Mouse (Mus musculus): ENCODE measurements around the gene Nrxn3. TPM values are rescaled to one million over a fixed set of nuclear protein-coding genes. Genes with fewer than 3 reads are reported as not detected.

The Nrxn3 gene
- polyA plus RNA-seq, 1 experiment = 0.09 TPM

DNA sequence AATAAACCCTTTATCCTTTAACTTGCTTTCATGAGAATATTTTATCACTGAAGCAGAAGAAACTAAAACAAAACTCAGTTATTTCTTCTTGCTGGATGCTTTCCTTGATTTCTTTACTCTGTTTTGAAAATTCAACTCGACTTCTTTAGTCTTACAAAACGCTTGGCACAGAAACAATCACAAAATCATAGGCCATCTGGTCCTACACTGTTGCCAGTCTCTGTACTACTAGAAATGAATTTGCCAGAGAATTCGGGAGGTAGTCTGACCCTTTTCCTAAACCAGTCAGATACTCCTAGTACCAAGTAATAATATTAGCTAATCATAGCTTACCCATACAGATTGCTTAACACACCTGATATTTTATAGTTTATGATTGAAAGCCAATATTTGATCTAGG, 1066.1 kb downstream of the Nrxn3 start:
- Histone ChIP-seq H3K4me1 (no peaks in the 10 kb centered on the region), H3K4me3 (replicated peaks) (no peak overlapping the region), H3K9me3 (peaks cover 4% of the 10 kb centered on the region; the same call in 1 of the 2 replicates), H3K27me3 (replicated peaks) (no peaks in the 10 kb centered on the region), H3K36me3 (replicated peaks; ENCODE audit: low read length) (no peaks in the 10 kb centered on the region)
- TF ChIP-seq FLI1 (IDR thresholded peaks at IDR 0.05; ENCODE audit: low read length) = no peak

DNA sequence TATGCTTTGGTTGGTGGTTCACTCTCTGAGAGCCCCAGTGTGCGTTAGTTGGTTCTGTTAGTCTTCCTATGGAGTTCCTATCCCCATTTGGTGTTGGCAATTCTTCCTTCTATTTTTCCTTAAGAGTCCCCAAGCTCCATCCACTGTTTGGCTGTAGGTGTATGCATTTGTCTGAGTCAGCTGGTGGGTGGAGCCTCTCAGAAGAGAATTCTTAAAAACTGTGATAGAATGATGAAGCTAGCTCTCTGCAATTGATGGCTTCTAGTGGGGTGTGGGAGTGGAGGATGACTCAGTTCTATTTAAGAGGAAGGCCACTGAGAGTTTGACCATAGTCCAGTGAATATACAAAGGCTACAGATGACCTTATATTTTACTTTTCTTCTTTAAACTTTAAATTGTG, 1067.3 kb downstream of the Nrxn3 start:
- TF ChIP-seq FLI1 (IDR thresholded peaks at IDR 0.05; ENCODE audit: low read length) = no peak
- TF ChIP-seq GATA1 (IDR thresholded peaks at IDR 0.05; ENCODE audit: borderline replicate concordance, low read length) = no peak
- Histone ChIP-seq H3K36me3 (replicated peaks; ENCODE audit: low read length) (no peaks in the 10 kb centered on the region), H3K4me3 (replicated peaks) (no peak overlapping the region), H3K9me3 (peaks cover 8% of the 10 kb centered on the region; the same call in 1 of the 2 replicates), H3K4me1 (no peaks in the 10 kb centered on the region), H3K27me3 (replicated peaks) (no peaks in the 10 kb centered on the region)

DNA sequence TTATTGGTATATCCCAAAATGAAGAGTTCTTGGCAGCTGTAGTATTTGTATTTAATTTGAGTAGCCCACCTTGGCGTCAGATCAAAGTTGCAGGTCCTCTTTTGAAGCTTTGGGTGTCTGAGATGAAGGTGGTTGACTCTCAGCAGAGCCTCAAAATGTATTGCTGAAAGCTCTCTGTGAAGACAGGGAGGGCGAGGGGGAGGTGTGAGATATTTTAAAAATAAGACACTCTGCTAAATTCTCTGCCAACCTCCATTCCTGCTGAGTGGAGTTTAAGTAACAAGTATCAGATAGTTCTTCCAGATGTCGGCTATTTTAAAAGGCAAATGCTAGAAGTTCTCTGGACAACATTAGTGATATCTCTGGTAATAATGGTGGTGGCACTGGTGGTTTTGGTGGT, 1069.2 kb downstream of the Nrxn3 start:
- Histone ChIP-seq H3K9me3 (peaks cover 5% of the 10 kb centered on the region; the same call in 1 of the 2 replicates), H3K4me1 (no peaks in the 10 kb centered on the region), H3K27me3 (replicated peaks) (no peaks in the 10 kb centered on the region), H3K36me3 (replicated peaks; ENCODE audit: low read length) (no peaks in the 10 kb centered on the region), H3K4me3 (replicated peaks) (no peak overlapping the region)
- TF ChIP-seq FLI1 (IDR thresholded peaks at IDR 0.05; ENCODE audit: low read length) (no peak), GATA1 (IDR thresholded peaks at IDR 0.05; ENCODE audit: borderline replicate concordance, low read length) (no peak)

DNA sequence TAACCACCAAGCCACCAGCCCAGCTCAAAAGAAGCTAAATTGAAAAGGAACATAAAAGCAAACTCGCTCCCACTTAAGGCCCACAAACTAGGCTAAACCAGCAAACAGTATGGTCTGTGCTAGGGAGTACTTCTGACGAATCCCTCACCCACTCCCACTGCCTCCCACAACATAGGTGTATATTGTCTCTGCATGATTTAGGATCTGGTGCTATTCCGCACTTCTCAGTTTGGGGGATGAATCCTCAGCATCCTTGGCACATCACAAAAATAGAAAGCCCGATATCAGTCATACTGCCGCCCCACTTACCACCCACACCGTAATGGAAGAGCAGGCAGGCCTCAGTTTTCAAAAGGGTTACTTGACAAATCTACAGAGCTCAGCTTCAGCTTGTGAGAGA, 1072.1 kb downstream of the Nrxn3 start:
- Histone ChIP-seq H3K36me3 (replicated peaks; ENCODE audit: low read length) (no peaks in the 10 kb centered on the region), H3K4me1 (no peaks in the 10 kb centered on the region), H3K4me3 (replicated peaks) (no peak overlapping the region), H3K9me3 (peaks cover 5% of the 10 kb centered on the region; the same call in 1 of the 2 replicates), H3K27me3 (replicated peaks) (no peaks in the 10 kb centered on the region)
- TF ChIP-seq GATA1 (IDR thresholded peaks at IDR 0.05; ENCODE audit: borderline replicate concordance, low read length) (no peak), FLI1 (IDR thresholded peaks at IDR 0.05; ENCODE audit: low read length) (no peak)

DNA sequence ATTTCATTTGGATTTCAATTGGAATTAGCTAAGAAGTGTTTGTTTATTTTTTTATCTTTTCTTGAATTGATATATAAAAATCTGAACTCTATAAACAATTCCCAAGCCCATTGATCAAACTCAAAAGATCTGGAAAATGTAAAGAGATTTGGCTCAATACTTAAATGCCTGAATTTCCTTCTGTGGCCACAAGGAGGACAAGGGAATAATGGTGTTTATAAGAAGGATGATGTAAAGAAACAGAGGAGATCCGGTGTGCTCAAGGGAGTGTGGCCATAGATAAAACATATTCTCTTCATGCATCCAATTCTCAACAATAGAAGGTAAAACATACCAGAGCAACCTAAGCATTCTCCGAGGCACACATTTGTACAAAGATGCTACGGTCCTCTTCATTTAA, 1085.5 kb downstream of the Nrxn3 start:
- H3K27me3 ChIP-seq (replicated peaks) = peaks cover 19% of the 10 kb centered on the region
- peaks cover 6% of the 10 kb centered on the region; the same call in 1 of the 2 replicates for H3K9me3 ChIP-seq
- H3K4me1 ChIP-seq = peaks cover 12% of the 10 kb centered on the region
- H3K36me3 ChIP-seq (replicated peaks; ENCODE audit: low read length) = no peaks in the 10 kb centered on the region
- no peak overlapping the region for H3K4me3 ChIP-seq (replicated peaks)
- TF ChIP-seq FLI1 (IDR thresholded peaks at IDR 0.05; ENCODE audit: low read length) (no peak), GATA1 (IDR thresholded peaks at IDR 0.05; ENCODE audit: borderline replicate concordance, low read length) (no peak)

DNA sequence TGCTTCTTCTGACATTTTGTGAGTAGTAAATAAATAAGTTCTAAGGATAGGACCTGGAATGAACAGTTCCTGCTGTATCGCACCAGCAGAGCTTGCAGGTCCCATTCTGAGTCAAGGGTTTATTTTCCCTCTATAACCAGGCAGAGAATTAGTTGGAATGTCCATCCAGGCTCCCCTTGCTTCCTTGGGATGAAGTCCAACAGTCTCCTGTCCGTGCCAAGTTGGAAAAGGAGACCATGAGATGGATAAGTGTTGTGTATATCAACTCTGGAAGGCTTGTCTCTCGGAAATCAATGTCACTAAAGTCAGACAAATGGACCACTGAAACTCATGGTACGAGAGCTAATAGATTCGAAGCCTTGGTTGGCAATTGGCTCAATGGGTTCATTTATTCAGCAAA, 1087.5 kb downstream of the Nrxn3 start:
- H3K9me3 ChIP-seq = peaks cover 12% of the 10 kb centered on the region; the same call in 1 of the 2 replicates
- TF ChIP-seq FLI1 (IDR thresholded peaks at IDR 0.05; ENCODE audit: low read length) = no peak
- TF ChIP-seq GATA1 (IDR thresholded peaks at IDR 0.05; ENCODE audit: borderline replicate concordance, low read length) = no peak
- no peak overlapping the region for H3K4me3 ChIP-seq (replicated peaks)
- H3K36me3 ChIP-seq (replicated peaks; ENCODE audit: low read length) = no peaks in the 10 kb centered on the region
- H3K27me3 ChIP-seq (replicated peaks) = peaks cover 29% of the 10 kb centered on the region
- H3K4me1 ChIP-seq = peaks cover 12% of the 10 kb centered on the region

DNA sequence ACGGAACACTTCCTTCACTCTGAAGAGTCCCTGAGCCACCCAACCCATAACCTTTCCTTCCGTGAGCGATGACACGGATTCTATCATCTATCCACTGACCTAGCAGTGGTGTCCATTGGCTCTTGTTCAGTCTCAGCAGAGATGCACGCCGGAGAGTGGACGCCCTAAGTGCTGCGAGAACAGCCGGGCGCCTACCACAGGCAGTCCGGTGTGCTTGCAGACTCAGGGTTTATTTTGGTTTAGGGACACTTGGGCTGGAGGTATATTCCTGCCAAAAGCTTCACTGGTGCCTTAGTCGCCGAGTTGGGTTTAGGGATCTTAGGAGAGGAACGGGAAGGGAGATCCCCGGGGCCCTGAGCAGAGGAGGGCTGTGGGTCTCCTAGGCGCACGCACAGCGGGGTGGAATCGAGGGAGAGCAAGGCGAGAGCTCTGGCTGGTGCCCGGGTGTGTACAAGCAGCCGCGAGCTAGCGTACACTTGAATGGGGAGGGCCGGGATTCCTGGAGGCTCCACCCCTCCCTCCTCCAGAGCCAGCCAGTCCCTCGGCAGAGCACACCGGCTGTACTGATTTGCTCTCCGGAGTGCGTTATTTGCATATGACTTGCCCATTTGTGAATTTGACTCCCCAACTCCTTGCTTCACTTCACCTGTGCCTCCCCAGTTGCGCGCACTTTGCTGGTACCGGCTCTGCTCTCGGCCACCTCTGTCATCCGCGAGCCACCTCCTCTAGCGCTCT, 1089.3 kb downstream of the Nrxn3 start:
- Histone ChIP-seq H3K4me1 (peaks cover 12% of the 10 kb centered on the region), H3K4me3 (replicated peaks) (peak overlapping the region; percentile 88), H3K36me3 (replicated peaks; ENCODE audit: low read length) (no peaks in the 10 kb centered on the region), H3K27me3 (replicated peaks) (peaks cover 29% of the 10 kb centered on the region), H3K9me3 (peaks cover 12% of the 10 kb centered on the region; the same call in 1 of the 2 replicates)
- TF ChIP-seq GATA1 (IDR thresholded peaks at IDR 0.05; ENCODE audit: borderline replicate concordance, low read length) = no peak
- TF ChIP-seq FLI1 (IDR thresholded peaks at IDR 0.05; ENCODE audit: low read length) = no peak

DNA sequence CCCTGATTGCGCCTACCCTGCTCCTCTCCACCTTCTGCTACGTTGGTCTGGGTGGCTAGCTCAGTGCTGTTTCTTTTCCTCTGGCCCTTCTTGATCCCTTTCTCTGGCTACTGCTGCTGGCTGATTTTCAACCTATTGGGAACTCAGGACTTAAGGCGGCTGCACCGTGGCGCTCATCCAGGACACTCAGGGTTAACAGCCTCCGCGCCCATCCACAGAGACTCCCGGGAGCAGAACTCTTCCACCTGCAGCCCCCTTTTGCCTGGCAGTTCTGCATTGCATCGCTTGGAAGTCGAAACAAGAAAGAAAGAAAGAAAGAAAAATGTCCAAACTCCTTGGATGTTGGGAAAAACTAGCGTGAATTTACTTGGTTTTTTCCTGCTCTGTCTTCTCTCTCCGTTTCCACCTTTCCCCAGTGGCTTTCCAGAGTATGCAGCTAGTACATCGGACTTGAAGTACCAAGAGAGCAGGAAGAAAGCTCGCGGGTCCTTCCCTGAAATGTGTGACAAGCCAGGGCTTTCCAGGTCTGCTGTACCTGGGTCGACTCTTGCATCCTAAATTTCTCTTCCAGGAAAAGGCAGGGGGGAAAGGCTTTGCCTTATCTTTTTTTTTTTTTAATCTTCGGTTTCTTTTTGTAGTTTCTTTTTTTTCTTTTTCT, 1090.0 kb downstream of the Nrxn3 start:
- no peak for TF ChIP-seq FLI1 (IDR thresholded peaks at IDR 0.05; ENCODE audit: low read length)
- TF ChIP-seq GATA1 (IDR thresholded peaks at IDR 0.05; ENCODE audit: borderline replicate concordance, low read length) = no peak
- Histone ChIP-seq H3K4me3 (replicated peaks) (peak overlapping the region; percentile 88), H3K9me3 (peaks cover 12% of the 10 kb centered on the region; the same call in 1 of the 2 replicates)

DNA sequence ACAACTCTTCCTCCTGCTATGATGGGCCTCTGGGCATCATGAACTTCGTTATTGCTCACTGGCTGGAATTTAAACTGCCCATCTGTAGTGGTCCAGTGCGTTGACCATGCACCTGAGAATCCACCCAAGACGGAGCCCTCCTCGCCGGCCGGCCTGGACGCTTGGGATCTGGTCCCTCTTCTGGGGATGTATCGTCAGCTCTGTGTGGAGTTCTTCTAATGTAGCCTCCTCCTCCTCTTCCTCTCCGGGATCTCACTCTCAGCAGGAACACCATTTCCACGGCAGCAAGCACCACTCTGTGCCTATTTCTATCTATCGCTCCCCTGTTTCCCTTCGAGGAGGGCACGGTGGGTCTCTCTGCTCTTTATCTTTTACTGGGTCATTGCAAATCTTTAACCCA, 1090.6 kb downstream of the Nrxn3 start:
- no peak for TF ChIP-seq FLI1 (IDR thresholded peaks at IDR 0.05; ENCODE audit: low read length)
- TF ChIP-seq GATA1 (IDR thresholded peaks at IDR 0.05; ENCODE audit: borderline replicate concordance, low read length) = no peak
- H3K36me3 ChIP-seq (replicated peaks; ENCODE audit: low read length) = no peaks in the 10 kb centered on the region
- H3K9me3 ChIP-seq = peaks cover 12% of the 10 kb centered on the region; the same call in 1 of the 2 replicates
- H3K4me1 ChIP-seq = peaks cover 12% of the 10 kb centered on the region
- peak overlapping the region; percentile 33 for H3K4me3 ChIP-seq (replicated peaks)
- peaks cover 29% of the 10 kb centered on the region for H3K27me3 ChIP-seq (replicated peaks)

More for the DNA sequence above, 1090.0 kb downstream of the Nrxn3 start:
- no peaks in the 10 kb centered on the region for H3K36me3 ChIP-seq (replicated peaks; ENCODE audit: low read length)
- peaks cover 29% of the 10 kb centered on the region for H3K27me3 ChIP-seq (replicated peaks)
- H3K4me1 ChIP-seq = peaks cover 12% of the 10 kb centered on the region

DNA sequence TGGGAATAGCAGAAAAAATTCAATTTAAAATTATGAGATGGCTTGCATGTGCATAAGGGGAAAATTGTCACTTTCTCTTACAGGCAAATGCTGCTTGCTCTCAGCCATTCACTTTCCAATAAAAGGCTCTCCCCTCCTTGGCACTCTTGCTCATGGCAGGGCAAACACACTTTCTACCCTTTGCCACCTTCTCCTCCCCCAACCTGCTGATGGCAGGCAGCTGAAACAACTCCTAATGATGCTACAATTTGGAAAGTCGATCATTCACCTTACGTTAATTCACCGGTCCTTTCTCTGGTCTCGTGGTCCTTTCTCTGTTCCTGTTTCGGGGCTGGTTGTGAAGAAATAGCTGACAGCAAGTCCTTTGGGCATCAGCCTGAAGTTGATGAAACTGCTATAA, 1091.0 kb downstream of the Nrxn3 start:
- Histone ChIP-seq H3K4me1 (peaks cover 12% of the 10 kb centered on the region), H3K9me3 (peaks cover 12% of the 10 kb centered on the region; the same call in 1 of the 2 replicates), H3K4me3 (replicated peaks) (no peak overlapping the region), H3K27me3 (replicated peaks) (peaks cover 29% of the 10 kb centered on the region), H3K36me3 (replicated peaks; ENCODE audit: low read length) (no peaks in the 10 kb centered on the region)
- TF ChIP-seq FLI1 (IDR thresholded peaks at IDR 0.05; ENCODE audit: low read length) (no peak), GATA1 (IDR thresholded peaks at IDR 0.05; ENCODE audit: borderline replicate concordance, low read length) (no peak)
